Mouse (Mus musculus): ENCODE measurements around the gene Efcab10.

Gene Efcab10

GRCm38 (mm10) chr12:33427726-33428125 is 33.1 kb downstream of the Efcab10 start:
- DNase-seq (ENCODE audit: low spot score in 2 of 2): no peak

- DNase-seq (ENCODE audit: low spot score in 2 of 2): peak; percentile 98 to 99
These were observed 34.9 kb downstream of the Efcab10 start, which contains the start of gene Twistnb for GRCm38 (mm10) chr12:33429387-33430160. Twistnb (plus strand) TSS chr12:33429635.

GRCm38 (mm10) chr12:33433812-33434211 is 39.2 kb downstream of the Efcab10 start:
- no peak for DNase-seq (ENCODE audit: low spot score in 2 of 2)

GRCm38 (mm10) chr12:33434758-33435157 is 40.1 kb downstream of the Efcab10 start:
- DNase-seq (ENCODE audit: low spot score in 2 of 2): no peak

Data from right cerebral cortex, postnatal 10 days (tissue).